Mouse (Mus musculus) right cerebral cortex, postnatal 25 days (tissue): ENCODE data around the gene Pabpc6.

ENCODE experiments used
- DNase-seq: peaks from one replicate; pipeline ENCODE4 v3.0.0; 2022

Gene Pabpc6

DNA sequence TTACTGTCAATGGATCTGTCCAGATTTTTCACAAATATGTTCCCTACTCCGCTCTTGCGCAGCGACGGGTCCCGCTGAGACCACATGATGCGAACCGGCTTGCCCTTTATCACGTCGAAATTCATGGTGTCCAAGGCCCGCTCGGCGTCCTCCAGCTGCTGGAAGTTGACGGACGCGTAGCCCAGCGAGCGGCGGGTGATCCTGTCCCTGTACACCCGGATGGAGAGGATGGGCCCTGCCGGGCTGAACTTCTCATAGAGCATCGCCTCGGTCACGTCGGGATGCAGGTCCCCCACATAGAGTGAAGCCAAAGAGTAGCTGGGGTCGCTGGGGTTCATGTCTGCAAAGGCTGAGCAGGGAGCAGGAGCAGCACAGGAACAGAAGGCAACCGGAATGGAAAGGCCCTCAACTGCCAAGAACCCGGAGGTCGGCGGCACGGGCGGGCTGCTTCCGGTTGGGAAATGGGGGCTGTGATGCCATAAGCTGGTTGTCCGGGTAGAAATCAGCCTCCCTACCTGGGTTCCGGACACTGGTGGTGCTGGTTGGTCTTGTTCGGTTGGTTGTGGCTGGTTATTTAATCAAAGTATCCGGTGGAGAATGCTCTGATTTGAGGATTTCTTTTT, at the start of gene Pabpc6:
Pabpc6 (minus strand) TSS at position 435 of the 623 bp plus-strand sequence.
- no peak for DNase-seq

GRCm38 (mm10) chr17:9710910-9711309, 41.4 kb upstream of the Pabpc6 start:
- DNase-seq, result no peak

GRCm38 (mm10) chr17:9708888-9709287, 39.4 kb upstream of the Pabpc6 start:
- no peak for DNase-seq

DNA sequence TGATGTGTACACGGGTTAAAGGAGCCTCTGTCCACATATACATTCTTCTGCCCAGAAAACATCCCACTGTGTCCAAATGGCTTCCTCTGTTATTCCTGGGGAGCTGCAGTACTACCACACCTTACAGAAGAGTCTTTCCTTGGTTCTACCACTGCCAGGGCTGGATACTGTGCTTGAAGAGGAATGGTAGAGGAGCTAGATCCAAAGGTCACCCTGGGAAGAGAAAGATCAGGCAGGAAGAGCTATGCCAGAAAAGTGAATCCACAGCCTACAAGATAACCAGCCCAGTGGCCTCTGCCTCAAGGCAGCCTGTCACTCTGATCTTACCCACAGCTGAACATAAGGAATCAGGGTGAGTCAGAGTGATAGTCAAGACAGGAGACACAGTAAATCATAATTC, 37.8 kb upstream of the Pabpc6 start:
- no peak for DNase-seq

DNA sequence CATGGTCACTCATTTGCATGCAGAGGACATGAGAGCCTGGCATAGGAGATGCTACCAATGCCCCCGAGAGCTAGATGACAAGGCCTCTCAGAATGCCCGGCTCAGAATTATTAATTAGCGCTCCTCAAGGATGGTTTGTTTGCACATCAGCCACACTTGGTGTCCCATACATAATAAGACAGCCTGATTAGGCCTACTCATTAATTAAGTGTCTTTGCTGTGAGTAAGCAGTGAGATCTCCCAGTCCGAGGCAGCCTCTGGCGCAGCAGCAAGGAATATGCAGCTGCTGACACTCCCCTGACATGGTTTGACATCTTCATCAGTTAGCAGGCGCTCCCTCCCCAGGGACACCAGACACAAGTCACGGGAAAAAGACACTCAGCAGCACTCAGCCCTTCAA, 28.2 kb upstream of the Pabpc6 start:
- no peak for DNase-seq

- no peak for DNase-seq
These were observed 21.7 kb upstream of the Pabpc6 start for GRCm38 (mm10) chr17:9691251-9691650.

- DNase-seq, result no peak
These were observed 14.1 kb upstream of the Pabpc6 start for GRCm38 (mm10) chr17:9683539-9684155.

GRCm38 (mm10) chr17:9680741-9681140, 11.2 kb upstream of the Pabpc6 start:
- peak; percentile 15 for DNase-seq

- DNase-seq, result no peak
These were observed 5.8 kb upstream of the Pabpc6 start for GRCm38 (mm10) chr17:9675175-9675789.

DNA sequence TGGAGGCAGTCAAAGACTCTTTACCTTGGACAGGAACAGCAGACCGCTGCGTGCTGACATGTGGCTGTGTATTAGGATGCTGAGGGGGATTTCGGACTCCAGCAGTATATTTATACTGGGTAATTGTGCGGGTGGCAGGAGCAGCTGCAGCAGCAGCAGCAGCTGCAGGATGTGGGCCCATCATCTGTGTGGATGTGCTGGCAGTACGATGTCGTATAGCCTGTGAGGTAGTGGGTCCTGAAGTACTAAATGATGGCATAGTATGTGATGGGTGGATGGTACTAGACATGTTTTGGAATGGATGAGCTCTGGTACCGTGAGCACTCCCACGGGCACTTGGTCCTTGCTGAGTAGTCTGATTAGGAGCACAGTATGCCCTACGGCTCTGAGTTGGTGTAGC, 1.6 kb downstream of the Pabpc6 start:
- DNase-seq, result no peak

DNA sequence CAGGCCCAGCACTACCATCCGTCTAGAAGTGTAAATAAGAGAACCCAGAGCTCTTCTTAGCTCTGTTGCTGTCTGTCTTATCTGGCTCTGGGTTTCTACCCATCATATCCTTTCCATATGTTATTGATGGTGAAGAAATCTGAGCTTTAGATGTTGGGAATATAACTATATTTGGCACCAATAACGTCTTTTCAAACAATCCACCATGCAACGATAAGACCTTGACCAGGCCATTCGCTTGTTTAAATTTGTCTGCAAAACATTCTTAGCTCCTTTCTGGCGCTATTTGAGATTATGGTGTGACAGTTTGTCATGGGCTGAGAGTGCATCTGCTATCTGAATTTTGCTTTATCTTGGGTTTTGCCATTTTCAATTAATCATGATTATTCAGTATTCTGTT, 10.9 kb downstream of the Pabpc6 start:
- DNase-seq, result no peak

DNA sequence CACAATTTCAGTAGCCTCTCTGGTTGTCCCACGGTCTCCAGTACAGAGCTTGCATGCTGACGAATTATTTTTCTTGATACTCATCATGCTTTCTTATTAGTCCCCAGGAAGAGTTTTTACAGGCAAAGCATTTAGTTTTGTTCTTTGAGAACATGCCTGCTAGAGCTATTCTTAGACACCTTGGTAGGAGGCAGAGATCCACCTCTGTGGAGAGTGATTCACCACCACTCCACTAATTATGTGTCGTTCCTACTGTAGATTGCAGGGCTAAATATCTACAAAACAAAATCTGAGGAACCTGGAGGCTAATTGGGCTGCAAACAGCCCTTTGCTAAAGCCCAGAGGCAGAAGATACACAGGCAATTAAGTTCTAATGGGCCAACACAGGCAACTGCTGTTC, 15.4 kb downstream of the Pabpc6 start:
- no peak for DNase-seq

GRCm38 (mm10) chr17:9647644-9648043, 21.9 kb downstream of the Pabpc6 start:
- no peak for DNase-seq

DNA sequence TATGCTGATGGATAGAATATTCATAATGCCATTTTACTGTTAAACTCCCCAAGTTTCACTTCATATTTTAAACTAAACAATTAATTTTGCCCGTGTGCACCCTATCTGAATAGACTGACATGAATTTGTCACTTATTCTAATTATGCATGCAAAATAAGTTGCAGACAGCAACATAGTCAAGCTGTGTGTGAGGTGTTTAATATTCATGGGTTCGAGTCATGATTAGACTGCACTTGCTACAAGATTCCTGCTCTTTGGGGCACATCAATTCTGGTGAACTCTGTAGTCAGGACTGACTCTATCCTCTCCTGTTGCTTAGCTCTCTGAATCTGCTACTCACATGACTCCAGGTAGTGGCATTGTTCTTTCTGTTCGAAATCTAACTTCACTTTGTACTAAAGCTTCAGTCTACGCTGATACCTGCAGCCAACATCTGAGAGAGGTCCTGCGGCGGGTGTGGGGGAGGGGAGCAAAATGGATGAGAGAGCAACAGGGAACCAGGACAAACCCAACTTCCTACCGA, 25.8 kb downstream of the Pabpc6 start:
- no peak for DNase-seq

GRCm38 (mm10) chr17:9637011-9637410, 32.5 kb downstream of the Pabpc6 start:
- DNase-seq, result no peak

DNA sequence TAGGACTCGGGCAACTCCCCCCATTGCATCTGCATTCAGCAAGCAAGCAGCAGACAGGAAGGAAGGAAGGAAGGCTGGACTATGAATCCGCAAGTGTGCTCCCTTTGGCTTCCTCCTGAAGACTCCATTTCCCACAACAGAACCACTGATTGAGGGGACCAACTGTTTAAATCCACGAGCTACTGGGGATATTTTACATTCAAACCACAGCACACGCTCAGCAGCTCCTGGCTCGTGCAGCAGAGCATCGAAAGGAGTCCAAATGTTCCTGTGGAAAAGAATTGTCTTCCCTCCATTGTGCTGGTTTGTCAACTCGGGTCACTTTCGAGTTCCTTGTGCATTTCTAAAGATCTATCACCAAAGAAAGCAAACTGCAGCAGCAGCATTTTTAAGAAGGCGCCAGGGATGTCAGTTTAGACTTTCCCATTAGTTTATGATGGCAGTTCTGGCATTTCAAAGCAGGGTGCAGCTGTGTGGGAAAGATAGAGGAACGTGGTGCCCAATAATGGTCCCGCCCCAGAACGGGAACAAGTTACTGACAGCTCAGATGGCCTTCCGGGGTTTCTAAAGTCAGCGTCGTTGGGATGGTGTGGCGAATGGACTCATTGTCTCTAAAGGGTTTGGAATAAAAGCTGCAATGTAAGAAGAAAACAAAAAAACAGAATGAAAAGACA, 36.8 kb downstream of the Pabpc6 start:
- DNase-seq, result no peak

DNA sequence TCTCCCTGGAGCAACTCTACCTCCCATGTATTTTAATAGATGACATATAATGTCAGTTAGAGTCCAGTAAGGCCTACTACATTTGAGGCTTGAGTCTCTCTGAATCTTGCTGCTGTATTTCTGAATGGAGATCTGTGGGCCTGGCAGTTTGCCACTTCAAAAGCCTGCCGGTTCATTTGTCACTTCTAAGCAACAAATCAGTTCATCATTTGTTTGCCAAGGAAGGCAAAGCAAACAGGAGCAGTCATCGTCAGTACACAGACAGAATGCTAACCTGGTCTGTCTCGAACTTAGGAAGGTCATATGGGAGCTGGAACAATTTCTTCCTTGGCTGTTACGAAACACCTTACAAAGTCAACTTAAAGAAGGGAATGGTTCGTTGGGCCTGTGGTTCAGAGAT, 37.4 kb downstream of the Pabpc6 start:
- DNase-seq, result peak; percentile 9

- DNase-seq, result no peak
These were observed 38.4 kb downstream of the Pabpc6 start for GRCm38 (mm10) chr17:9631081-9631480.

DNA sequence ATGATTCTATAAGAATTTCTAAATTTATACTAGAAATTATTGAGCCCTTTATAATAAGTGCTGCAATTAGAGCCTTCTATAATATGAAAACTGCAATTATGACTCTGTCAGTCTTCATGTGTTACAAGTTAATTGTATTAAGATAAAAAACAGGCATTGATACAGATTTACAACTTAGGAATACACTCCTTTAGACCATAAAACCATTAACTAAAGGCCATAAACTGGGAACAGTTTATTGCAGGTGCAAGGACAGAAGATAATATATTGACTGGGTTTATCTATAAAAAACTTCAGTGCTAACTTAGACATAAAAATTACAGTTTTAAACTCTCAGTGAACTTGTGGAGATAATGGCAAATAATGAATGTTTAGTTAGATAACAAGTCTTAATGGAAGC, 42.5 kb downstream of the Pabpc6 start:
- no peak for DNase-seq
